In the genomic region with DNA sequence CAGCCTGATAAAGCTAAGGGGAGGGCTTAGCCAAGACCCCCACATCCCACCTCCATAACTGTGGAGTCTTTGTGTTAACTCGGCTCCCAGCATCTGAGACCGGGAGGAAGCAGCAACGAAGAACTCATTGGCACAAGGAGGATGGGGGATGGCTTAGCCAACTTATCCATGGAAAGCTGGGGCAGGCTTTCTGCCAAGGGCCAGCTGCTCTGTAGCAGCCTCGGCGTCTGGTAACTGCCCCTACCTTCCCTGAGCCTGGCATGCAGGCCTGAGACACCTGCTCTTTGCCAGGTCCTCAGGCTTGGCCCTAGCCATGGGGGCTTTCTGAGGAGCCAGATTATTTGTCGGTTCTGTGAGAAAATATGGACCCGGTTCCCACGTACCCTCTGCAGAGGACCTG, we compare ENCODE assay signal across 13 mouse cellular contexts.
DNase-seq lines count a peak whose midpoint lies in the region; ATAC-seq lines count a peak whose summit lies in the region.
"Had no signal": no experiment of that assay in that cellular context is flagged by ENCODE, and none has a peak within 500 bp of the region (broad histone marks: within the 10 kb centered on the region; RNA-seq: fewer than 3 reads in every experiment).

No protein-coding gene starts in this region.

- H3K27me3 ChIP-seq in forebrain, embryonic 14.5 days (replicated peaks; ENCODE audit: control insufficient read depth, insufficient read depth, low read length), result no peaks in the 10 kb centered on the region
- H3K27me3 ChIP-seq in forebrain, embryonic 11.5 days (ENCODE audit: control insufficient read depth, insufficient read depth, low read length), result no peaks in the 10 kb centered on the region

- ATAC-seq in forebrain, embryonic 14.5 days, result no peak
- ATAC-seq in forebrain, embryonic 11.5 days (replicated peaks; ENCODE audit: low FRiP score), result no peak
- ATAC-seq: liver, embryonic 12.5 days; lung, postnatal 0 days had no signal

- H3K4me1 ChIP-seq in forebrain, embryonic 14.5 days (ENCODE audit: control insufficient read depth, insufficient read depth, low read length), result no peaks in the 10 kb centered on the region
- H3K4me1 ChIP-seq in forebrain, embryonic 11.5 days (replicated peaks; ENCODE audit: control insufficient read depth, insufficient read depth, low read length), result no peaks in the 10 kb centered on the region
- H3K4me1 ChIP-seq: liver, embryonic 12.5 days; midbrain, embryonic 10.5 days had no signal

- H3K4me3 ChIP-seq in forebrain, embryonic 14.5 days (ENCODE audit: low read depth, low read length), result no peak overlapping the region
- H3K4me3 ChIP-seq in forebrain, embryonic 11.5 days (ENCODE audit: low read depth, low read length), result no peak overlapping the region
- H3K4me3 ChIP-seq: liver, embryonic 12.5 days; midbrain, embryonic 10.5 days had no signal

- H3K4me2 ChIP-seq in forebrain, embryonic 14.5 days (ENCODE audit: low read length), result no peak overlapping the region
- H3K4me2 ChIP-seq in forebrain, embryonic 11.5 days (ENCODE audit: low read depth, low read length, severe bottlenecking), result no peak overlapping the region
- H3K4me2 ChIP-seq: liver, embryonic 12.5 days had no signal

- H3K27ac ChIP-seq in forebrain, embryonic 14.5 days (ENCODE audit: low read depth, low read length), result no peak overlapping the region
- no peak overlapping the region for H3K27ac ChIP-seq in forebrain, embryonic 11.5 days (ENCODE audit: low read depth, low read length)
- H3K27ac ChIP-seq: liver, embryonic 12.5 days; midbrain, embryonic 10.5 days had no signal

- peak; percentile 46 for DNase-seq in forebrain, embryonic 14.5 days (ENCODE audit: low spot score)
- no peak for DNase-seq in forebrain, embryonic 11.5 days (ENCODE audit: low spot score)
- peak; percentile 48 for DNase-seq in MN1 (ENCODE audit: low spot score)
- DNase-seq in cerebellum, adult 18-20 months, result peak; percentile 81 to 89
- peak; percentile 66 for DNase-seq in gastrocnemius, adult 18-20 months (ENCODE audit: low spot score)
- DNase-seq in urinary bladder, postnatal 14 days (ENCODE audit: low spot score), result no peak
- no peak for DNase-seq in lung, postnatal 25 days (ENCODE audit: low spot score)
- DNase-seq in kidney, postnatal 36 days, result no peak
- DNase-seq: B cell, adult 2 months; heart, postnatal 10 days had no signal

- H3K9ac ChIP-seq in forebrain, embryonic 14.5 days (ENCODE audit: low read length), result no peak overlapping the region
- no peak overlapping the region for H3K9ac ChIP-seq in forebrain, embryonic 11.5 days (ENCODE audit: low read length)
- H3K9ac ChIP-seq: liver, embryonic 12.5 days had no signal

- no peaks in the 10 kb centered on the region for H3K36me3 ChIP-seq in forebrain, embryonic 14.5 days (ENCODE audit: control insufficient read depth, insufficient read depth, low read length)
- no peaks in the 10 kb centered on the region for H3K36me3 ChIP-seq in forebrain, embryonic 11.5 days (ENCODE audit: control insufficient read depth, insufficient read depth, low read length)
- H3K36me3 ChIP-seq: liver, embryonic 12.5 days; midbrain, embryonic 10.5 days had no signal

- 70% methylated on average over 8 of the region's 8 CpGs for WGBS in forebrain, embryonic 14.5 days
- 87% methylated on average over 8 of the region's 8 CpGs for WGBS in forebrain, embryonic 11.5 days

- no peaks in the 10 kb centered on the region for H3K9me3 ChIP-seq in forebrain, embryonic 14.5 days (replicated peaks; ENCODE audit: control insufficient read depth, low read length)
- H3K9me3 ChIP-seq in forebrain, embryonic 11.5 days (ENCODE audit: control insufficient read depth, low read length), result no peaks in the 10 kb centered on the region; the same call in 1 of the 2 replicates
- H3K9me3 ChIP-seq: midbrain, embryonic 10.5 days had no signal

Comparison
In these comparisons a context has a peak if more than half of its experiments do, and no peak if none do; other contexts are left out.
1. DNase-seq: peak in forebrain, embryonic 14.5 days (single experiment), MN1 (single experiment), cerebellum, adult 18-20 months (2 of 2) and gastrocnemius, adult 18-20 months (single experiment); none in forebrain, embryonic 11.5 days (single experiment), urinary bladder, postnatal 14 days (single experiment), lung, postnatal 25 days (single experiment) and kidney, postnatal 36 days (0 of 2).